Mouse (Mus musculus): ENCODE measurements around the gene Map3k12. TPM values are rescaled to one million over a fixed set of nuclear protein-coding genes. Genes with fewer than 3 reads are reported as not detected.

The Map3k12 gene
- total RNA-seq, 2 experiments from 2014 or later, result 1.8 to 2.3 TPM

DNA sequence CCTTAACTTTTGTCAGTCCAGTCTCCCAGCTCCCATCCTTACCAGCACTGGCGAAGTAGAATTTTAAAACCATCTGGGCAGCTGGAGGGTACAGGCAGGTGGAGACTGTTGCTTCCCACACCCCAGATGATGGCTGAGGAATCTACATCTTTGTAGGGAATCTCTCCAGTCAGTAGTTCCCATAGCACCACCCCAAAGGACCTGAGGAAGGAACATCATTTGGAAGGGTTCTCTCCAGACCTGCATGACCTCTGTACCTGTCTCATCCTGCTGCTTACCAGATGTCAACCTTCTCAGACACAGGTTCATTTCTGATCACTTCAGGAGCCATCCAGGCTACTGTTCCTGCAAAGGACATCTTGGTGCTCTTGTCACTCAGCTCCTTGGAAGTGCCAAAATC is 13.4 kb downstream of the Map3k12 start, which contains the start of gene Gm10337:
TSS of gene Gm10337 (plus strand) at position 276 of the 400 bp plus-strand sequence.
- no peak for DNase-seq

DNA sequence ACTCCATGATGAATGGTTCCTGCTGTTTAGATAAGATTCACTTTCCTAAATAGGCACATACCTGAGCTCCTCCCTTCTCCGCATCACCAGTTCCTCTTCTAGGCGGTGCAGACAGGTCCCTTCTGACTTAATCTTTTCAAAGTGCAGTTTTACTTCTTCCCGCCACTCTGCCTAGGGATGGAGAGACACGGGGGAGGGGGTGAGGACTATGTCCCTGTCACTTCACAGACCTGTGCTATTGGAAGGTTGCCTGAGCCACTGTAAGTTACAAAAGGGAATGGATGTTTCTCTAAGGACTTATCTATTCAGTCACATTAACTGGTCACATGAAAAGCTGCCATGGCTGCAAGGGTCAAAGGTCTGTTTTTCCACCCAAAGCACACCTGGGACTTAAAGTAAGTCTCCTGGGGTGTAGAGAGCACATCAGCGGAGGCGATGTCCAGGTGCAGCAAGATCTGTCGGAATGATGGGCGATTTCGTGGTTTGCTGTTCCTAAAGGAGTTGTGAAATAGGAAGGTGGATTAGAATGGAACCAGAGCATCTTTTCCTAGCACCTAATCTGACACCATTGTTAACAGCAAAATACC is 14.5 kb downstream of the Map3k12 start:
- DNase-seq, result no peak

DNA sequence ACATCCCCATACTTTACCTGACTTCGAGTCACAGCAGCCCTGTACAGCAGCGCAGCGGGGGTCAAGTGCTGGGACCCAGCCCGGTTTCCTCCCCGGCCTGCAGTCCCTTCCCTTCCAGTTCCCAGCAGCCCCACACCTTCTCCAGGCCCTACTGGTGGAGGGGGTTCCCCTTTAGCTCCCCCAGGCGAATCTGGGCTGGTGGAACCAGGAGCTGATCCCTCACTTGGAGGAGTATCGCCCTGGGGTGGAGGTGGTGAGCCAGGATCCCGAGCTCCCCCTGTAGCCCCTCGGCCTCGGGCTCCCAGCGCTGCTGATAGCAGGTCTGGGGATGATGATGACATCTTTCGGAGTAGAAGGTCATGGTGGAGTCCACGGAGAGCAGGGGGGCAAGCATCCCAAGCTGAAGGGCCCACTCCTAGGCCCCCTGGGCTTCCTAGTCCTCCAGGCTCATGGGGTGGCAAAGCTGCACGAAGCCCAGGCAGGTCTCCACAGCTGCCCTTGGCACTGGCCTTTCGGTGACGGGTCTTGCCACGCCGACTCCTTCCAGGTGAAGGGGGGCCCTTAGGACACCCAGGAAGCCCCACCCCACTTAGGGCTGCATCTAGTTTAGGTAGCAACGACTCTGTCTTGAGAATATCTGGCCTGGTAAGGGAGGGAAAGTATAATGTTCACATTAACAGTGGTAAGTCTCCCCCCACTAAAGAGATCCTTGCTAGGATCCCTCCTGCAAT is 15.6 kb downstream of the Map3k12 start:
- no peak for DNase-seq

DNA sequence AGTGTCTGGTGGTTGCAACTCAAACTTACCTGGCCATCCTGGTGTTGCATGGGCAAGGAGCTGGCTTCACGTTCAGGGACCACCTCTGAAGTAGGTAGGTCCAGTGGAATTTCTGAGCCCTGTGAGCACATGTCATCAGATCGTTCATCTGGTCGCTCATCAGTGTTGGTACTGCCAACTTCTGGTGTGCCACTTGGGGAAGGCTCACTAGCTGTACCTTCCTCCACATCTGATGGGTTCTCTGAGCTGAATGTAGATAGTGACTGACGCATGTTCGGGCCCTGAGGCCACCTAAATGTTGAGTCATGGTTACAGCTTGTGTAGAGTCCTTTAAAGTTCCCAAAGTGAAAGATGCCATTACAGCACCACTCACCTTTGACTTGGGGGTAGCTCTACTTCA is 16.4 kb downstream of the Map3k12 start:
- no peak for DNase-seq

DNA sequence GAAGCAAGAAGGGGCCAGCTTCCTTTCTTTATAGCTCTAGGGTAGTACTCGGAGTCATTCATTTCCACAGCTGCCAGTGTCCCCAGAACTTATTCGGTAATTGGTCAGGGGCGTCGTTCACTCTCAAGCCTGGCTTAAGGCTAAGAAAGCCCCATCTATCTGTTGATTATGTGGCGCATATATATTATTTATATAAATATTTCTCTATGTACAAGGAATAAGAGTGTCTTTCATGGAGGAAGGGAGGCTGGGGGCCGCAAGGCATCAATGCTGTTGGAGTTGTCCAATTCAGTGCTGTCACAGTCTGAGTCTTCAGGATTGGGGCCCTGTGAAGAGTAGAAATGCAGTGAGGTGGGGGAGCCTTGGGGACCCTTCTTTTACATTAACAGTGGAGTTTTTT is 17.0 kb downstream of the Map3k12 start:
- DNase-seq, result no peak

DNA sequence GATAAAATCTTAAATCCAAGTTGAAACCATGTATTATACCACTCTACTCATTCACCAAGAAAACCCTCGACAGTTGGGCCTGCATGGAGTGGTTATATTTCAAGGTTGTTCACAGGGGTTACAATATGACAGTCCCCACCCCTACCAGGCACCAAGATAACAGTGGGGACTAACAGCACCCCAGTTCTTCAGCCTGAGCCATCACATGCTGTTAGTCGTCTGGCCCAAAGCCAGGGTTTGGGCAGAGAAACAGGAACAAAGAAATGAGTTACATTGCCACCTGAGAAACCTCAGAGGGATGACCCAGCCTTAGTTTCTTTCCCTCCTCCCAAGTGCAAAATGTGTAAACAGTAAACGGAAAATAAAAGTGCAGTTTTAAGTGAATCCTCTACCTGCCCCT is 17.5 kb downstream of the Map3k12 start:
- no peak for DNase-seq

DNA sequence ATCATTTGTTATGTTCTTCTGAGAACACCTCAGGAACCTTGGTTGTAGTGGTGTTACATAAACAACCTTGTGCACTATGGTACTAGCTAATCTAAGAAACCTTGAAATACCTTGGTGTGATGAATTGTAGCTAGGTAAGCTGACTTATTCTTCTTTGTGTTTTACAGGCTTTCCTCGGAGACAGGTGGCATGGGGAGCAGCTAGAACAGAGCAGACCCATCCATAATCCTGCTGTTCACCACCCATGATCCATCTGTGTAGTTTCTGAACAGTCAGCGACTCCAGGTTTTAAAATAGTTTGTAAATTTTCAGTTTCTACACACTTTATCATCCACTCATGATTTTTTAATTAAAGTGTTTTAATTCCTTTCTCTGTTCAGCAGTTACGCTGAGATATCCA is 18.5 kb downstream of the Map3k12 start:
- no peak for DNase-seq

DNA sequence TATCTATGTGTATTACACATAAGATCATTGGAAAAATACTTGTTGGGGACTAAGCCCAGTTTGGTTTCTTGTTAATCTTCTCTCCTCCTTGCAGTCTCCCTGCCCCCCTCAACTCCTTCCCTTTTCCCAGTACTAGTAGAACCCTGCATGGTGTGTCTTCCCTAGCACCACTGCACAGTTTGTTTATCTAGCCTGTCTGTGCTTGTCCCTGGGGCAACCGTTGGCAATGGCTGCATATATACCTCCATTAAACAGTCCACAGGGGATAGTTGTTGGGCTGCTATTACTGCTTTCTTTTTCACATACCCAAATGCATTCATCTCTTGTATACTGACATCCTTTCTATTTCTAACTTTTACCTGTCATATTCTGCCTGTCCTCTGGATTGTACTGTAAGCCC is 29.2 kb downstream of the Map3k12 start:
- DNase-seq, result no peak

DNA sequence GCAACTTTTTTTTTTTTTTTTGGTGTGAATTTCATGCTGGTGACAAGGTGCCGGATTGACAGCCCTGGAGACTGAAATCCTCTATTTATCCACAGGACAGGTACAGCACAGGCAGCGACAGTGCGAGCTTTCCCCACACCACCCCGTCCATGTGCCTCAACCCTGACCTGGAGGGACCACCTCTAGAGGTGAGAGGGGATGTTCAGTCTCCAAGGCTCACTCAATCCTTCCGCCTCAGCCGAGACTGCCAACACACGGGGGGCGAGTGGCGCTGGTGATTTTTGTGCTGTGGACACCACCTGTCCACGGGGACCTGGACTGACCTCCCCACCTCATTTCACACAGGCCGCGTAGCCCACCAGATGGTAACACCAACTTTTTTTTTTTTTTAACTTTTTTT is 31.0 kb downstream of the Map3k12 start:
- DNase-seq, result no peak

DNA sequence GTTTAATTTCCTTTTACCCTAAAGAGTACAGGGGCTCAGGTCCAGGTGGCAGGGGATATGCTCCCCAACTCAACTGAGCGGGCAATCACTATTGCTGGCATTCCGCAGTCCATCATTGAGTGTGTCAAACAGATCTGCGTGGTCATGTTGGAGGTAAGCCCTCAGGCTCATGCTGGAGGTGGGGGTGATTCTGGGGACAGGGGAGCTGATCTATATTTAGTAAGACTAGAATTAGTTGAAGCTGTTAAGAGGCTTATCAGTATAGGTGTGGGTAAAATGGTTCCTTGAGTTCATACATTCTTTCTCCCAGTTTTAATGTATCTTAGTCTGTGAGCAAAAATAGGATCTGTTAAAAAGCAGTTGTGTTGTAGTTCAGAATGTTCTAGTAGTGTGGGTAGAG is 33.7 kb downstream of the Map3k12 start:
- DNase-seq, result peak in 1 of 2 experiments; percentile 41

DNA sequence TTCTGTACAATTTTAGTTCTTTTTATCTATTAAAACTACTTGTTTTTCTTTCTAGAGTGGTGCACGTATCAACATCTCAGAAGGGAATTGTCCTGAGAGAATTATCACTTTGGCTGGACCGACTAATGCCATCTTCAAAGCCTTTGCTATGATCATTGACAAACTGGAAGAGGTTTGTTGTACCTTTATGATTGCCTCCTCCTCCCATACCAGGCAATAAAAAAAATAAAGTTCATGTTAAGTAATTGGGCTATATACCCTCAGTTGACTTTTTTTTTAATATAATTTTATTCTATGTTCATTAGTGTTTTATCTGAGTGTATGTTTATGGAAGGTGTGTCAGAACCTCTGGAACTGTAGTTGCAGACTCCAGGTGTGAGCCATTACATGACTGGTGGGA is 42.3 kb downstream of the Map3k12 start:
- DNase-seq, result no peak

DNA sequence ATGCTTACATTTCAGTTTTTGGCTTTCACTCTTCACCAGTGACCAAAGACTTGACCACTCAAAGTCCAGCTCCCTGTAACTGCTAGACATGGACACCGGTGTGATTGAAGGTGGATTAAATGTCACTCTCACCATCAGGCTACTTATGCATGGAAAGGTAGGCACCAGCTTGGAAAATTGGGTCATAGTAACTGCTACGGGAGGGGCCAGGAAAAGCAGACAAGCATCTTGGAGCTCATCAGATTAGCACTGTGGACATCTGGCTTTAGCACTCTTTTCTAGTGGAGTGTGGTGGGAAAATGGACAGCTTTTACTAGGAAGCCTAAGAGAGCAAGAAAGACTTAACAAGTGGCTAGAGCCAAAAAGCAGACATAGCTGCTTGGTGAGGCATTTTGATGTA is 43.6 kb downstream of the Map3k12 start:
- DNase-seq, result no peak

DNA sequence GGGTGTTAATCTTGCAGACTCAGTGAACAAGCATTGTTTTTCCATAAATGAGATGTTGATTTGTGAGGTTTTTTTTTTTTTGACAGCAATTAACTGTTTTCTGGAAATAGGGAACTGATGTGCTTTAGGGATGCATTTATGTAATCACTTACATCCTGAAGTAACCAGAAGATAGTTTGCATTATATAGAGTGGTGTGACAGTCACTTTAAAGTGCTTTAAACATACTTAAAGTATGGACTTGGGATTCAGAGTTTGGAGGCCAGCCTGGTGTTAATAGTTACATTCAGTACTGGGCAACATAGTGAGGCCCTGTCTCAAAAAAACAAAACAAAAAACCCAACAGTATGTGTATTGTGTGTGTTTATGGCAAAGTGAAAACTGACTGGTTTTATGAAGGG is 45.1 kb downstream of the Map3k12 start:
- DNase-seq, result no peak

DNA sequence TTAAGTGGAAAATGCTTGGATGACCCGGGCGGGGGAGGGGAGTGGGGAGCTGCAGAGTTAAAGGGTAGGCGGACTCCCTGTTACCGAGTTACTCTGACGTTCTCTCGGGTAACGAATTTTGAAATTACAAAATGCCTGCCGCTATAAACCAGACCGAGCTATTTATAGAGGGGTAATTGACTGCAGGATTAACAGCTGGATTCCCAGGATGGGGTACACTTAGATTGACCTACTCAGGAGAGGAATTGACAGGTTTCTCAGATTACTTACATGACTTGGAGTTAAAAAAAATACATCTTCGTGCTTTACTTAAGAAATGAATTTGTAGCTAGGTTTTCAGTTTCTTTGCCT is 45.6 kb downstream of the Map3k12 start:
- no peak for DNase-seq

DNA sequence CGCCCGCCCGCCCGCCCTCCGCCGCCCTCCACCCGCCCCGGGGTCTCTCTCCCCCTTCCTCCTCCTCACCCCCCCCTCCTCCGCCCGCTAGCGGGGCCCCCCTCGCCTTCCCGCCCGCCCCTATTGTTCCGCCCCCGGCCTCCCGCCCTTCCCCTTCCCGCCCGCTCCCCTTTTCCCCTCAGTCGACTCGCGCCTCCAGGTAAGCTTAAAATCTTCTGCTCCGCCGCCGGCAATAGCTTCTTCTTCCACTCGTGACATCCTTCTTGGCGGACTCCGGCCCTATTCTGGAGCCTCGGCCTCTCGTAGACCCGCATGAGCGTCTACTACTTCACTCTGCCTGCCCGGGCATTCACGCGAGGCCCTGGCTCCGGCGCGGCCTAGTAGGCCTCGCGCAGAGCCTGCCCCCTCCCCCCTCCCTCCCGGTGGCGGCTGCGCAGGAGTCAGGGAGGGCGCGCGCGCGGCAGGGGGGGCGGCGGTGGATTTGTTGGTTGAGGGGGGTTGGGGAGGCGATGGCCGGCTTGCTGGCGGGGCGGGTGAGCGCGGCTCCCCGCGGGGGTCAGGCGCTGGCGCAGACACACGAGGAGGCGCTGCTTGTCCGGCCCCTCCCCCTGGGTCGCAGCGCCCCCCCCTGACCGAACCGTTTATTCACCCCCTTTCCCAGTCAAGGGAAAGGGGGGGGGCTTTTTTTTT is 46.1 kb downstream of the Map3k12 start:
- DNase-seq, result peak; percentile 79 to 90

DNA sequence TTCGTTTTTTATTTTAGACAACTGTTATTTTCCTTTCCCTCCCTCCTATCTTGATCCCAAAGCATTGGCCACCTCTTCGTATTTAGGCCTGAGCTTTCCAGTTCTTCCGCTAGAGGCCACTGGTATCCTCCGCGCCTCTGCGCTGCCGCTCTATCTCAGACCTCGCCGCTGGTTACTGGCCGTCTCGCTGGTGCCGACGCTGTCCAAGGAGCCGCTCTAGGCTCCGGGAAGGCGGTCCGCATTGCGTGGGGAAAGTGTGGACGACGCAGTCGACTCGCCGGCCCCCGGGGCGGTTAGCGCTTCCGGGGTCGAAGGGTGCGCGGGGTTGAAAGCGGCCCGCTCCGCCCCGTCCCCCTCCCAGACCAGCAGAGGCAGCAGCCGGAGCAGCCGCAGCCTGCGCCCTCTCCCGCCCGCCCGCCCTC is 46.7 kb downstream of the Map3k12 start, which contains the start of gene Pcbp2:
TSS of gene Pcbp2 (plus strand) at position 357 of the 422 bp plus-strand sequence.
- peak; percentile 94 to 98 for DNase-seq

DNA sequence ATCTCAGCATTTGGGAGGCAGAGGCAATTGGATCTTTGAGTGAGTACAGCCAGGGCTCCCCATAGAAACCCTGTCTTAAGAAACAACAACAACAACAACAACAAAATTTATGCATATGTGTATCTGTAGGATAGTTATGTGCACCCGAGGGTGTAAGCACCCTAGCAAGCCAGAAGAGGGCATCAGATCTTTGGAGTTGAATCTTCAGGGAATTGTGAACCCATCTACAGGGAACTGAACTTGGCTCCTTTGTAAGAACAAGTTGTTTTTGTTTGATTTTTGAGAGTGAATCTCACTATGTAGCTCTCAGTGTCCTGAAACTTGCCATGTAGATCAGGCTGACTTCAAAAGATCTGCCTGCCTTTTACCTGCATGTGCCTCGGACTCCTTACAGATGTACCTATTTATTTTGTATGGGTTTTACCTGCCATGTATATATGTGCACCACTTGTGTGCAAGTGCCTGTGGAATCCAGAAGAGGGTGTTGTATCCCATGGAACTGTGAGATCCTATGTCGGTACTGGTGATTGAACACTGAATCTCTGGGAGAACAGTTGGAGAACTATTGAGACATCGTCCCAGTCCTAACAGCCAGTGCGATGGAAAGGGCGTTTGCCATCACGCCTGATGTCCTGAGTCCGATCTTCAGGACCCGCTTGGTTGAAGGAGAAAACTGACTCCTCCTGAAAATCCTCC is 48.0 kb downstream of the Map3k12 start:
- no peak for DNase-seq

DNA sequence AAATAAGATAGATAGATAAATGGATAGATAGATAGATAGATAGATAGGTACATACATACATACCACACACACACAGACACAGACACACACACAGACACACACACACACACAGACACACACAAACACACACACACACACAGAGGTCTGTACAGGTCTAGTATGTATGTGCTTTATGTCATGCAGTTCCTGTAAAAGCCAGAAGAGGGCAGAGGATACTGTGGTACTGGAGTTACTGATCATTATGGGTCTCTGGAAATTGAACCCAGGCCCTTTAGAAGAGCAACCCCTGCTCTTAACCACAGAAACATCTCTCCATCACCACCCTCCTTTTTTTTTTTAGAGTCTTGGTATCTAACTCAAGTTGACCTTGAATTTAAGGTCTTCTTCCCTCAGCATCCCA is 53.2 kb downstream of the Map3k12 start:
- DNase-seq, result no peak

DNA sequence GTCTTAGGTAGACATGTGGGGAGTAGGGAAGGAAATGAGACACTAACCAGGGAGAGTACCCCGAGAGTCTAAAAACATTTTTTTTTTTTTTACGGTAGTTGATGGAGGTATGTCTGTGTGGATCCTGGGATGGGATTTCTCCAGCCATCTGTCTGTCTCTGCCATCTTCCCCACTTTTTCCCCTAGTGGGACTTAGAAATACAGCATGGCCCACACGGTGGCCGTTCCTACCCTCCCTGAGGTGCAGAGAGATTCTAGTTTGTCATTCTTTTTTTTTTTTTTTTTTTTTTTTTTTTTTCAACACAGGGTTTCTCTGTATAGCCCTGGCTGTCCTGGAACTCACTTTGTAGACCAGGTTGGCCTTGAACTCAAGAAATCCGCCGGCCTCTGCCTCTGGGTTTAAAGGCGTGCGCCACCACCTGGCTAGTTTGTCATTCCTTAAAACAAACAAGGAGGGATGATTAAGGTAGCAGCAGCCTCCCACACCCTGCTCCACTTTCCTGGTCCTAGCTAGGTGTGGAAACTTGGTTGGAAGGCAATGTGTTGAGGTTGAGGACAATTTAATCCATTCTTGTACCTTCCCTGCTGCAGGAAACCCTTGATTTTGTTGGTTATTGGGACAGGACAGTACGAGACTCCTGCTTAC is 55.3 kb downstream of the Map3k12 start:
- no peak for DNase-seq

DNA sequence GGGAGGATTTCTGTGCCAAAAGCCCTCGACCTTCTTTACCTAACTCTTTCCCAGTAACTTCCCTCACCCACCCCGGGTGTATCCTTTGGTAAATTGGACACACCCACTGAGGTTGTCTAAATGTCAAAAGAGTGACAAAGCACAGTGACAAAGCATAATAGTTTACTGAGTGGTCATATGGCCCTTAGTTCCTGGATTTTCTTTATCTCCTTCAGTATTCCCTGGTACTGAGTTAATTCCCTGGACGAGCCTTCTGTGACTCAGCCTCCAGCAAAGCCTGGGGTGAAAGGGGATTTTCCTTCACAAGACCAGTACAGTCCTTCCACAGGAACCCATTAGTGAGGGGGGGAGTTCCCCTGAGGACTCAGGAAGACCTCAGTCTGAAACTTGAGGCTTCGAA is 55.9 kb downstream of the Map3k12 start:
- DNase-seq, result peak in 1 of 2 experiments; percentile 27

DNA sequence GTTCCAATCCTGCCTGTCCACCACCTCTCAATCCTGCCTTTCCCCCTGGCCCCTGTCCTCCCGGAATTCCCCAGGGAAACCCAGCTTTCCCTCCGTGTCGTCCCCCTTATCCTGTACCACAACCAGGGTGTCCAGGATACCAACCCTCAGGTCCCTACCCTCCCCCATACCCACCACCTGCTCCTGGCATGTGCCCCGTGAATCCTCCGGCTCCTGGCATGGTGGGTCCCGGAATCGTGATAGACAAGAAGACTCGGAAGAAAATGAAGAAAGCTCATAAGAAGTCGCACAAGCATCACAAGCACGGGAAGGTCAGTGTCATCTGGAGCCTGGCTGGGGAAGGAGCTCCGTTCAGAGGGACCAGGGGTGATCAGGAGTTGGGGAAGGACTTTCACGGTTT is 56.5 kb downstream of the Map3k12 start:
- DNase-seq, result peak in 1 of 2 experiments; percentile 34

DNA sequence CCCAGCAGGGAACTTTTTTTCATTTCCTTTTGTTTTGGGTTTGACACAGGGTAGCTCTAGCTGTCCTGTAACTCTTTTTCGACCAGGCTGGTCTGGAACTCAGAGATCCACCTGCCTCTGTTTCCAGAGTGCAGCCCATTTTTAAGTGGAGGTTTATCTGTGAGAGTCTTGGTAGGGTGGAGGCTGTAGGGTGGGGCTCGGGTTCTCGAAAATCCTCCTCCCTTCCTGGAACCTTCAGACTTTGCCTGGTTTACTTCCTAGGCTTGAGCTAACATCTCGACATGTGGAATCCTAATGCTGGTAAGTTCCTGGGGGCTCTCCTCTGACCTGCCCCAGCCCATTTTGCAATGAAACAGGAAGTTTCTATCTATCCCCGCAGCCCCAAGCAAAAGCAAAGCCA is 57.0 kb downstream of the Map3k12 start:
- DNase-seq, result peak in 1 of 2 experiments; percentile 21

Data from heart, adult 18-20 months (tissue).